Mouse (Mus musculus) midbrain, embryonic 13.5 days (tissue): ENCODE data around the gene Bend6. TPM values are rescaled to one million over a fixed set of nuclear protein-coding genes. Genes with fewer than 3 reads are reported as not detected.
A peak's percentile ranks its signal among the peaks of the same experiment; 100 is the strongest.

Experiments
- ATAC-seq: fragments of 200-750 bp; cut with Nextera tagmentation; 2 replicates; pipeline ENCODE4 v1.8.0; 2017; ENCODE audit warnings: mild to moderate bottlenecking, moderate TSS enrichment, moderate library complexity
- H3K27ac ChIP-seq: fragments of 300-500 bp; sonication (generic); 2 replicates; pipeline ENCODE4 v1.5.1; 2015; ENCODE audit warnings: inconsistent platforms, mild to moderate bottlenecking, moderate library complexity
- H3K27me3 ChIP-seq: fragments of 300-500 bp; sonication (generic); 2 replicates; pipeline ENCODE4 v1.6.1; 2015; ENCODE audit warnings: mild to moderate bottlenecking, inconsistent platforms
- H3K36me3 ChIP-seq: fragments of 300-500 bp; sonication (generic); 2 replicates; pipeline ENCODE4 v1.6.1; 2015; ENCODE audit warnings: mild to moderate bottlenecking, inconsistent platforms
- H3K4me1 ChIP-seq: fragments of 300-500 bp; sonication (generic); replicated peaks from 2 replicates; pipeline ENCODE4 v1.6.1; 2015; ENCODE audit warnings: inconsistent platforms
- H3K4me2 ChIP-seq: fragments of 300-500 bp; sonication (generic); replicated peaks from 2 replicates; pipeline ENCODE4 v1.6.1; 2015; ENCODE audit warnings: moderate library complexity, mild to moderate bottlenecking, inconsistent platforms
- H3K4me3 ChIP-seq: fragments of 300-500 bp; sonication (generic); replicated peaks from 2 replicates; pipeline ENCODE4 v1.5.1; 2015; ENCODE audit warnings: mild to moderate bottlenecking, inconsistent platforms
- H3K9ac ChIP-seq: fragments of 300-500 bp; sonication (generic); replicated peaks from 2 replicates; pipeline ENCODE4 v1.6.1; 2015; ENCODE audit warnings: mild to moderate bottlenecking, inconsistent platforms
- H3K9me3 ChIP-seq: fragments of 300-500 bp; sonication (generic); 2 replicates; pipeline ENCODE4 v1.6.1; 2016; ENCODE audit warnings: mild to moderate bottlenecking, inconsistent platforms
- WGBS: fragments of 180-500 bp; shearing (Covaris S2); methylation state at CpG from one replicate; pipeline ENCODE4 v1.1.7; 2015; 5-methylcytosine and 5-hydroxymethylcytosine counted together
- polyA plus RNA-seq: library from polyadenylated mRNA; unstranded; fragments of >200 nt; fragmentation: Nextera tagmentation; extraction: Ambion mirVana; gene quantifications from 2 replicates; pipeline ENCODE4 v1.2.1, GENCODE M21; 2015

The Bend6 gene
- polyA plus RNA-seq, 1 experiment from 2014 or later, result 12.8 TPM

- Histone ChIP-seq H3K9ac (no peak overlapping the region), H3K9me3 (no peaks in the 10 kb centered on the region), H3K36me3 (no peaks in the 10 kb centered on the region), H3K4me1 (peaks cover 13% of the 10 kb centered on the region), H3K27me3 (no peaks in the 10 kb centered on the region), H3K27ac (no peak overlapping the region), H3K4me2 (no peak overlapping the region), H3K4me3 (no peak overlapping the region)
- WGBS, result 68% methylated on average over 14 of the region's 14 CpGs
- peak; percentile 77 for ATAC-seq
These were observed 25.4 kb upstream of the Bend6 start for GRCm38 (mm10) chr1:33932845-33933499.

GRCm38 (mm10) chr1:33932196-33932595 is 24.6 kb upstream of the Bend6 start:
- no peak overlapping the region for H3K4me3 ChIP-seq
- H3K9me3 ChIP-seq, result no peaks in the 10 kb centered on the region
- 75% methylated on average over 3 of the region's 3 CpGs for WGBS
- no peak overlapping the region for H3K4me2 ChIP-seq
- no peak overlapping the region for H3K9ac ChIP-seq
- H3K27ac ChIP-seq, result no peak overlapping the region
- H3K4me1 ChIP-seq, result peaks cover 13% of the 10 kb centered on the region
- no peaks in the 10 kb centered on the region for H3K36me3 ChIP-seq
- ATAC-seq, result no peak
- no peaks in the 10 kb centered on the region for H3K27me3 ChIP-seq

- H3K4me1 ChIP-seq, result peaks cover 13% of the 10 kb centered on the region
- no peak; the same call in 1 of the 2 replicates for ATAC-seq
- H3K4me3 ChIP-seq, result no peak overlapping the region
- no peak overlapping the region for H3K27ac ChIP-seq
- no peak overlapping the region for H3K9ac ChIP-seq
- H3K4me2 ChIP-seq, result no peak overlapping the region
- WGBS, result 38% methylated on average over 8 of the region's 8 CpGs
- no peaks in the 10 kb centered on the region for H3K27me3 ChIP-seq
- H3K36me3 ChIP-seq, result no peaks in the 10 kb centered on the region
- no peaks in the 10 kb centered on the region for H3K9me3 ChIP-seq
These were observed 24.2 kb upstream of the Bend6 start for GRCm38 (mm10) chr1:33931791-33932190.

- no peak overlapping the region for H3K4me2 ChIP-seq
- no peak overlapping the region for H3K9ac ChIP-seq
- H3K27me3 ChIP-seq, result no peaks in the 10 kb centered on the region
- WGBS, result 95% methylated on average over 7 of the region's 7 CpGs
- H3K4me1 ChIP-seq, result peaks cover 10% of the 10 kb centered on the region
- ATAC-seq, result no peak
- H3K4me3 ChIP-seq, result no peak overlapping the region
- H3K9me3 ChIP-seq, result no peaks in the 10 kb centered on the region
- no peaks in the 10 kb centered on the region for H3K36me3 ChIP-seq
- no peak overlapping the region for H3K27ac ChIP-seq
These were observed 19.9 kb upstream of the Bend6 start for GRCm38 (mm10) chr1:33927466-33927865.

GRCm38 (mm10) chr1:33925283-33925682 is 17.7 kb upstream of the Bend6 start:
- Histone ChIP-seq H3K9me3 (no peaks in the 10 kb centered on the region), H3K27me3 (no peaks in the 10 kb centered on the region), H3K9ac (no peak overlapping the region), H3K36me3 (no peaks in the 10 kb centered on the region), H3K27ac (no peak overlapping the region), H3K4me2 (no peak overlapping the region), H3K4me1 (no peaks in the 10 kb centered on the region), H3K4me3 (no peak overlapping the region)
- ATAC-seq, result no peak
- 87% methylated on average over 3 of the region's 3 CpGs for whole genome bisulfite sequencing

GRCm38 (mm10) chr1:33922975-33923374 is 15.4 kb upstream of the Bend6 start:
- Histone ChIP-seq H3K9ac (no peak overlapping the region), H3K4me1 (no peaks in the 10 kb centered on the region), H3K4me3 (no peak overlapping the region), H3K36me3 (0 out of 2 replicates have a peak, but pooled peaks cover 2% of the 10 kb centered on the region), H3K27ac (no peak overlapping the region), H3K27me3 (no peaks in the 10 kb centered on the region), H3K4me2 (no peak overlapping the region), H3K9me3 (no peaks in the 10 kb centered on the region)
- WGBS, result 76% methylated on average over 7 of the region's 7 CpGs
- no peak for ATAC-seq

GRCm38 (mm10) chr1:33916554-33916953 is 8.9 kb upstream of the Bend6 start:
- 96% methylated on average over 5 of the region's 5 CpGs for WGBS
- H3K27me3 ChIP-seq, result no peaks in the 10 kb centered on the region
- no peak for ATAC-seq
- no peak overlapping the region for H3K9ac ChIP-seq
- H3K9me3 ChIP-seq, result no peaks in the 10 kb centered on the region
- no peak overlapping the region for H3K4me2 ChIP-seq
- H3K36me3 ChIP-seq, result peaks cover 11% of the 10 kb centered on the region
- no peak overlapping the region for H3K27ac ChIP-seq
- H3K4me1 ChIP-seq, result no peaks in the 10 kb centered on the region
- no peak overlapping the region for H3K4me3 ChIP-seq

GRCm38 (mm10) chr1:33911589-33911988 is 4.0 kb upstream of the Bend6 start:
- H3K4me3 ChIP-seq, result no peak overlapping the region
- no peak overlapping the region for H3K27ac ChIP-seq
- peaks cover 16% of the 10 kb centered on the region for H3K27me3 ChIP-seq
- H3K9ac ChIP-seq, result no peak overlapping the region
- no peak for ATAC-seq
- no peaks in the 10 kb centered on the region for H3K9me3 ChIP-seq
- 72% methylated on average over 8 of the region's 8 CpGs for WGBS
- H3K4me2 ChIP-seq, result no peak overlapping the region
- H3K4me1 ChIP-seq, result peaks cover 22% of the 10 kb centered on the region
- peaks cover 5% of the 10 kb centered on the region for H3K36me3 ChIP-seq

GRCm38 (mm10) chr1:33908191-33908962 is 761 bp upstream of the Bend6 start, which contains the start of gene Dst:
Dst (plus strand) TSS chr1:33908225.
- no peak; the same call in 1 of the 2 replicates for ATAC-seq
- Histone ChIP-seq H3K4me3 (peak within 1 kb of the TSS; percentile 66), H3K9ac (peak within 1 kb of the TSS; percentile 77), H3K27ac (peak within 1 kb of the TSS; percentile 79), H3K9me3 (no peaks in the 10 kb centered on the region), H3K4me2 (peak within 1 kb of the TSS; percentile 88), H3K4me1 (peaks cover 26% of the 10 kb centered on the region), H3K36me3 (no peaks in the 10 kb centered on the region), H3K27me3 (peaks cover 30% of the 10 kb centered on the region)
- 7% methylated on average over 27 of the region's 44 CpGs for WGBS

- Histone ChIP-seq H3K9me3 (no peaks in the 10 kb centered on the region), H3K4me1 (peaks cover 26% of the 10 kb centered on the region), H3K9ac (peak overlapping the region; percentile 77), H3K4me3 (peak overlapping the region; percentile 66), H3K4me2 (peak overlapping the region; percentile 88), H3K27ac (peak overlapping the region; percentile 79), H3K36me3 (no peaks in the 10 kb centered on the region), H3K27me3 (peaks cover 30% of the 10 kb centered on the region)
- peak; percentile 43 for ATAC-seq
- WGBS, result 1% methylated on average over 20 of the region's 20 CpGs
These were observed 689 bp downstream of the Bend6 start for GRCm38 (mm10) chr1:33906927-33907326.

GRCm38 (mm10) chr1:33906216-33906615 is 1.4 kb downstream of the Bend6 start:
- 37% methylated on average over 10 of the region's 10 CpGs for WGBS

GRCm38 (mm10) chr1:33903587-33903986 is 4.0 kb downstream of the Bend6 start:
- 36% methylated on average over 9 of the region's 9 CpGs for whole genome bisulfite sequencing
- no peak for ATAC-seq
- H3K36me3 ChIP-seq, result no peaks in the 10 kb centered on the region
- no peak overlapping the region for H3K4me2 ChIP-seq
- H3K9me3 ChIP-seq, result no peaks in the 10 kb centered on the region
- H3K9ac ChIP-seq, result no peak overlapping the region
- peaks cover 15% of the 10 kb centered on the region for H3K27me3 ChIP-seq
- no peak overlapping the region for H3K27ac ChIP-seq
- peaks cover 15% of the 10 kb centered on the region for H3K4me1 ChIP-seq
- no peak overlapping the region for H3K4me3 ChIP-seq

More at GRCm38 (mm10) chr1:33906216-33906615, 1.4 kb downstream of the Bend6 start:
- peaks cover 30% of the 10 kb centered on the region for H3K27me3 ChIP-seq
- H3K4me2 ChIP-seq, result peak overlapping the region; percentile 88; the same call in 1 of the 2 replicates
- H3K36me3 ChIP-seq, result no peaks in the 10 kb centered on the region
- ATAC-seq, result no peak
- H3K27ac ChIP-seq, result no peak overlapping the region
- H3K9me3 ChIP-seq, result no peaks in the 10 kb centered on the region
- H3K9ac ChIP-seq, result no peak overlapping the region
- H3K4me3 ChIP-seq, result peak overlapping the region; percentile 66; the same call in 1 of the 2 replicates
- H3K4me1 ChIP-seq, result peaks cover 26% of the 10 kb centered on the region
